Mouse (Mus musculus) liver, adult (tissue): ENCODE measurements around the gene Pold1.

Experiments
- GATA4 ChIP-seq: IDR thresholded peaks from 2 replicates; pipeline ENCODE4 v1.6.1; 2014; ENCODE audit warnings: mild to moderate bottlenecking, low read length; ENCODE audit not compliant: insufficient replicate concordance

The Pold1 gene

GRCm38 (mm10) chr7:44560435-44561400 lies 12.1 kb upstream of the Pold1 start:
- no peak for TF ChIP-seq GATA4

- TF ChIP-seq GATA4: no peak
Observed at GRCm38 (mm10) chr7:44557629-44558028, 9.0 kb upstream of the Pold1 start.

GRCm38 (mm10) chr7:44553826-44554225 lies 5.2 kb upstream of the Pold1 start, which contains the start of gene Nr1h2:
Nr1h2 (minus strand) TSS chr7:44553951.
- TF ChIP-seq GATA4: no peak

GRCm38 (mm10) chr7:44553196-44553764 lies 4.6 kb upstream of the Pold1 start:
- TF ChIP-seq GATA4: no peak

- TF ChIP-seq GATA4: no peak
Observed at GRCm38 (mm10) chr7:44552141-44552908, 3.7 kb upstream of the Pold1 start.

GRCm38 (mm10) chr7:44551731-44552130 lies 3.1 kb upstream of the Pold1 start:
- no peak for TF ChIP-seq GATA4

GRCm38 (mm10) chr7:44551301-44551700 lies 2.7 kb upstream of the Pold1 start:
- TF ChIP-seq GATA4: no peak

- TF ChIP-seq GATA4: no peak
Observed at GRCm38 (mm10) chr7:44550409-44550678, 1.7 kb upstream of the Pold1 start.

- no peak for TF ChIP-seq GATA4
Observed at GRCm38 (mm10) chr7:44549621-44550408, 1.2 kb upstream of the Pold1 start.

GRCm38 (mm10) chr7:44547725-44548124 lies 924 bp downstream of the Pold1 start:
- TF ChIP-seq GATA4: no peak

GRCm38 (mm10) chr7:44547041-44547440 lies 1.6 kb downstream of the Pold1 start:
- no peak for TF ChIP-seq GATA4

- TF ChIP-seq GATA4: no peak
Observed at GRCm38 (mm10) chr7:44546274-44546673, 2.4 kb downstream of the Pold1 start.

GRCm38 (mm10) chr7:44543071-44543470 lies 5.6 kb downstream of the Pold1 start:
- TF ChIP-seq GATA4: no peak

GRCm38 (mm10) chr7:44542555-44542954 lies 6.1 kb downstream of the Pold1 start:
- TF ChIP-seq GATA4: no peak
